Mouse (Mus musculus): ENCODE measurements at regions not wholly inside any gene's neighbourhood (a gene's known extent, or its start where the extent isn't known, plus 50 kb on each side); places are given as distances from the start of the nearest gene placed in this dataset.

GRCm38 (mm10) chr3:118063679-118064078 is 194.9 kb upstream of the Snx7 start:
- 15% methylated on average over 2 of the region's 2 CpGs for WGBS (ENCODE audit: insufficient replicate concordance)
- Histone ChIP-seq H3K27ac (replicated peaks) (no peak overlapping the region), H3K4me3 (replicated peaks) (no peak overlapping the region), H3K4me2 (no peak overlapping the region), H3K27me3 (no peaks in the 10 kb centered on the region), H3K36me3 (replicated peaks) (no peaks in the 10 kb centered on the region), H3K4me1 (replicated peaks) (no peaks in the 10 kb centered on the region), H3K9ac (no peak overlapping the region), H3K9me3 (replicated peaks) (no peaks in the 10 kb centered on the region)
- ATAC-seq (ENCODE audit: insufficient read depth) = no peak

GRCm38 (mm10) chr3:118062569-118062968 is 193.8 kb upstream of the Snx7 start:
- no peak overlapping the region for H3K9ac ChIP-seq
- WGBS (ENCODE audit: insufficient replicate concordance) = 61% methylated on average over 1 of the region's 1 CpGs

GRCm38 (mm10) chr3:118047016-118047415 is 178.3 kb upstream of the Snx7 start:
- Histone ChIP-seq H3K27me3 (no peaks in the 10 kb centered on the region), H3K36me3 (replicated peaks) (no peaks in the 10 kb centered on the region), H3K9me3 (replicated peaks) (no peaks in the 10 kb centered on the region), H3K4me1 (replicated peaks) (no peaks in the 10 kb centered on the region), H3K4me3 (replicated peaks) (no peak overlapping the region), H3K27ac (replicated peaks) (no peak overlapping the region), H3K9ac (no peak overlapping the region), H3K4me2 (no peak overlapping the region)
- no peak for ATAC-seq (ENCODE audit: insufficient read depth)
- 71% methylated on average over 11 of the region's 11 CpGs for WGBS (ENCODE audit: insufficient replicate concordance)

More at GRCm38 (mm10) chr3:118062569-118062968, 193.8 kb upstream of the Snx7 start:
- no peak for ATAC-seq (ENCODE audit: insufficient read depth)
- Histone ChIP-seq H3K4me1 (replicated peaks) (no peaks in the 10 kb centered on the region), H3K27ac (replicated peaks) (no peak overlapping the region), H3K4me2 (no peak overlapping the region), H3K9me3 (replicated peaks) (no peaks in the 10 kb centered on the region), H3K27me3 (no peaks in the 10 kb centered on the region), H3K36me3 (replicated peaks) (no peaks in the 10 kb centered on the region), H3K4me3 (replicated peaks) (no peak overlapping the region)

- H3K4me2 ChIP-seq = no peak overlapping the region
- H3K27ac ChIP-seq (replicated peaks) = no peak overlapping the region
- H3K9me3 ChIP-seq (replicated peaks) = no peaks in the 10 kb centered on the region
- H3K27me3 ChIP-seq = no peaks in the 10 kb centered on the region
- no peaks in the 10 kb centered on the region for H3K4me1 ChIP-seq (replicated peaks)
- no peak overlapping the region for H3K9ac ChIP-seq
- H3K4me3 ChIP-seq (replicated peaks) = no peak overlapping the region
- H3K36me3 ChIP-seq (replicated peaks) = no peaks in the 10 kb centered on the region
- no peak for ATAC-seq (ENCODE audit: insufficient read depth)
- 74% methylated on average over 11 of the region's 11 CpGs for WGBS (ENCODE audit: insufficient replicate concordance)
Measured at GRCm38 (mm10) chr3:118046536-118046935, 177.8 kb upstream of the Snx7 start.

- no peak overlapping the region for H3K4me3 ChIP-seq (replicated peaks)
- H3K4me2 ChIP-seq = no peak overlapping the region
- no peak overlapping the region for H3K9ac ChIP-seq
- H3K4me1 ChIP-seq (replicated peaks) = no peaks in the 10 kb centered on the region
- no peak overlapping the region for H3K27ac ChIP-seq (replicated peaks)
- H3K36me3 ChIP-seq (replicated peaks) = no peaks in the 10 kb centered on the region
- no peaks in the 10 kb centered on the region; the same call in 1 of the 2 replicates for H3K9me3 ChIP-seq (replicated peaks)
- WGBS (ENCODE audit: insufficient replicate concordance) = 69% methylated on average over 7 of the region's 7 CpGs
- no peak for ATAC-seq (ENCODE audit: insufficient read depth)
- H3K27me3 ChIP-seq = no peaks in the 10 kb centered on the region
Measured at GRCm38 (mm10) chr3:118036501-118036900, 167.8 kb upstream of the Snx7 start.

GRCm38 (mm10) chr3:117995401-117995800 is 126.7 kb upstream of the Snx7 start:
- Histone ChIP-seq H3K9ac (no peak overlapping the region), H3K4me1 (replicated peaks) (no peaks in the 10 kb centered on the region), H3K4me2 (no peak overlapping the region), H3K27ac (replicated peaks) (no peak overlapping the region), H3K4me3 (replicated peaks) (no peak overlapping the region), H3K9me3 (replicated peaks) (no peaks in the 10 kb centered on the region), H3K36me3 (replicated peaks) (no peaks in the 10 kb centered on the region), H3K27me3 (no peaks in the 10 kb centered on the region)
- WGBS (ENCODE audit: insufficient replicate concordance) = 61% methylated on average over 4 of the region's 4 CpGs
- ATAC-seq (ENCODE audit: insufficient read depth) = no peak

- H3K27ac ChIP-seq (replicated peaks) = no peak overlapping the region
- H3K9ac ChIP-seq = no peak overlapping the region
- ATAC-seq (ENCODE audit: insufficient read depth) = no peak
- no peak overlapping the region for H3K4me2 ChIP-seq
- no peaks in the 10 kb centered on the region for H3K36me3 ChIP-seq (replicated peaks)
- WGBS (ENCODE audit: insufficient replicate concordance) = 71% methylated on average over 3 of the region's 3 CpGs
- H3K27me3 ChIP-seq = no peaks in the 10 kb centered on the region
- H3K4me3 ChIP-seq (replicated peaks) = no peak overlapping the region
- no peaks in the 10 kb centered on the region for H3K4me1 ChIP-seq (replicated peaks)
- no peaks in the 10 kb centered on the region for H3K9me3 ChIP-seq (replicated peaks)
Measured at GRCm38 (mm10) chr3:117994110-117994509, 125.4 kb upstream of the Snx7 start.

GRCm38 (mm10) chr3:117990561-117990960 is 121.8 kb upstream of the Snx7 start:
- 68% methylated on average over 2 of the region's 2 CpGs for WGBS (ENCODE audit: insufficient replicate concordance)
- Histone ChIP-seq H3K27me3 (no peaks in the 10 kb centered on the region), H3K4me2 (no peak overlapping the region), H3K9me3 (replicated peaks) (no peaks in the 10 kb centered on the region), H3K9ac (no peak overlapping the region), H3K4me1 (replicated peaks) (no peaks in the 10 kb centered on the region), H3K36me3 (replicated peaks) (no peaks in the 10 kb centered on the region), H3K4me3 (replicated peaks) (no peak overlapping the region), H3K27ac (replicated peaks) (no peak overlapping the region)
- ATAC-seq (ENCODE audit: insufficient read depth) = no peak

GRCm38 (mm10) chr3:117988443-117988842 is 119.7 kb upstream of the Snx7 start:
- Histone ChIP-seq H3K27ac (replicated peaks) (no peak overlapping the region), H3K4me1 (replicated peaks) (no peaks in the 10 kb centered on the region), H3K9me3 (replicated peaks) (no peaks in the 10 kb centered on the region), H3K36me3 (replicated peaks) (no peaks in the 10 kb centered on the region), H3K27me3 (no peaks in the 10 kb centered on the region), H3K4me2 (no peak overlapping the region), H3K4me3 (replicated peaks) (no peak overlapping the region), H3K9ac (no peak overlapping the region)
- WGBS (ENCODE audit: insufficient replicate concordance) = 44% methylated on average over 5 of the region's 5 CpGs
- ATAC-seq (ENCODE audit: insufficient read depth) = no peak

- Histone ChIP-seq H3K4me3 (replicated peaks) (no peak overlapping the region), H3K4me1 (replicated peaks) (no peaks in the 10 kb centered on the region), H3K4me2 (no peak overlapping the region), H3K36me3 (replicated peaks) (no peaks in the 10 kb centered on the region), H3K9me3 (replicated peaks) (no peaks in the 10 kb centered on the region), H3K9ac (no peak overlapping the region), H3K27me3 (no peaks in the 10 kb centered on the region), H3K27ac (replicated peaks) (no peak overlapping the region)
- ATAC-seq (ENCODE audit: insufficient read depth) = no peak
- 24% methylated on average over 1 of the region's 1 CpGs for WGBS (ENCODE audit: insufficient replicate concordance)
Measured at GRCm38 (mm10) chr3:117975638-117976037, 106.9 kb upstream of the Snx7 start.

- no peak overlapping the region for H3K4me2 ChIP-seq
- WGBS (ENCODE audit: insufficient replicate concordance) = 55% methylated on average over 5 of the region's 5 CpGs
- no peaks in the 10 kb centered on the region for H3K9me3 ChIP-seq (replicated peaks)
- H3K4me1 ChIP-seq (replicated peaks) = no peaks in the 10 kb centered on the region
- no peak overlapping the region for H3K27ac ChIP-seq (replicated peaks)
- ATAC-seq (ENCODE audit: insufficient read depth) = no peak
- no peak overlapping the region for H3K9ac ChIP-seq
- no peaks in the 10 kb centered on the region for H3K27me3 ChIP-seq
- H3K36me3 ChIP-seq (replicated peaks) = no peaks in the 10 kb centered on the region
- no peak overlapping the region for H3K4me3 ChIP-seq (replicated peaks)
Measured at GRCm38 (mm10) chr3:117968805-117969204, 100.1 kb upstream of the Snx7 start.

GRCm38 (mm10) chr3:117938426-117938825 is 69.7 kb upstream of the Snx7 start:
- Histone ChIP-seq H3K4me3 (replicated peaks) (no peak overlapping the region), H3K36me3 (replicated peaks) (no peaks in the 10 kb centered on the region), H3K9me3 (replicated peaks) (no peaks in the 10 kb centered on the region), H3K4me1 (replicated peaks) (no peaks in the 10 kb centered on the region), H3K27me3 (no peaks in the 10 kb centered on the region), H3K9ac (no peak overlapping the region), H3K4me2 (no peak overlapping the region), H3K27ac (replicated peaks) (no peak overlapping the region)
- ATAC-seq (ENCODE audit: insufficient read depth) = no peak

All from liver, embryonic 15.5 days (tissue).